25 mouse cellular contexts compared by ENCODE assay signal in the genomic region with DNA sequence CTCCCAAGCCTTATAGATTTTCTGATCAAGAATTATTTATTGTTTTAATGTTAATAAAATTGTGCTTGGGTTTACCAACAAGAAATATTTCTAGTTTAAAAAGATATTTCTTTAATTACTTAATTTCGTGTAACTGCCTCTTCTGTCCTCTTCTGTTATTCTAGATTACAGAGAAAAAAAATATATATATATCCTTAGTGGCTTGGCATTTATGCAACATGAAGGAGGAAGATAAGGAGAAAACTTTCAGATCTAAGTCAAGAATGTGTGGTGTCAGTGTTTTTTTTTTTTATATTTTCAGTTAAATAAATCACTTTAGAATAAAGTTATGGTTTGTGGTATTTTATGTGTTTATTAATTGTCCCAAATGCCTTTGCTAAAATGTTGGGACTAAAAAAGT.
"Had no signal": no experiment of that assay in that cellular context is flagged by ENCODE, and none has a peak within 500 bp of the region (broad histone marks: within the 10 kb centered on the region; RNA-seq: fewer than 3 reads in every experiment).

No protein-coding gene starts in this region.

- H3K36me3 ChIP-seq: embryonic facial prominence, embryonic 10.5 days; embryonic facial prominence, embryonic 12.5 days; embryonic facial prominence, embryonic 13.5 days; embryonic facial prominence, embryonic 15.5 days; forebrain, embryonic 10.5 days; forebrain, embryonic 12.5 days; forebrain, embryonic 15.5 days had no signal

- H3K9me3 ChIP-seq: embryonic facial prominence, embryonic 10.5 days; embryonic facial prominence, embryonic 12.5 days; embryonic facial prominence, embryonic 13.5 days; embryonic facial prominence, embryonic 15.5 days; forebrain, embryonic 10.5 days; forebrain, embryonic 12.5 days; forebrain, embryonic 13.5 days; forebrain, embryonic 15.5 days had no signal

- H3K4me3 ChIP-seq: embryonic facial prominence, embryonic 10.5 days; embryonic facial prominence, embryonic 12.5 days; embryonic facial prominence, embryonic 13.5 days; embryonic facial prominence, embryonic 15.5 days; erythroblast, embryonic 14.5 days; forebrain, embryonic 10.5 days; forebrain, embryonic 12.5 days; forebrain, embryonic 13.5 days; forebrain, embryonic 15.5 days; gastrocnemius, adult 2 months; heart, adult 2 months had no signal

- H3K27ac ChIP-seq: embryonic facial prominence, embryonic 10.5 days; embryonic facial prominence, embryonic 12.5 days; embryonic facial prominence, embryonic 13.5 days; embryonic facial prominence, embryonic 15.5 days; forebrain, embryonic 10.5 days; forebrain, embryonic 12.5 days; forebrain, embryonic 13.5 days; forebrain, embryonic 15.5 days; gastrocnemius, adult 2 months; heart, adult 2 months had no signal

- H3K9ac ChIP-seq: embryonic facial prominence, embryonic 12.5 days; embryonic facial prominence, embryonic 13.5 days; embryonic facial prominence, embryonic 15.5 days; forebrain, embryonic 12.5 days; forebrain, embryonic 13.5 days; forebrain, embryonic 15.5 days; forebrain, postnatal 0 days had no signal

- H3K4me1 ChIP-seq: embryonic facial prominence, embryonic 10.5 days; embryonic facial prominence, embryonic 12.5 days; embryonic facial prominence, embryonic 13.5 days; embryonic facial prominence, embryonic 15.5 days; forebrain, embryonic 10.5 days; forebrain, embryonic 12.5 days; forebrain, embryonic 13.5 days; forebrain, embryonic 15.5 days had no signal

- DNase-seq: cerebellum, adult 9-10 months; cerebellum, adult 9-11 months; cerebellum, postnatal 10 days; cerebellum, postnatal 14 days; cerebellum, postnatal 25 days; cerebellum, postnatal 36 days; embryo, embryonic 11 days; forebrain, postnatal 0 days; gastrocnemius, adult 2 months; gastrocnemius, postnatal 10 days; gastrocnemius, postnatal 14 days; gastrocnemius, postnatal 25 days; gastrocnemius, postnatal 36 days; heart, adult 11 months; heart, adult 18-20 months; heart, adult 2 months had no signal

- H3K27me3 ChIP-seq: embryonic facial prominence, embryonic 12.5 days; embryonic facial prominence, embryonic 13.5 days; embryonic facial prominence, embryonic 15.5 days; forebrain, embryonic 12.5 days; forebrain, embryonic 13.5 days; forebrain, embryonic 15.5 days had no signal
